Mouse (Mus musculus): ENCODE measurements around the gene Srpr. TPM values are rescaled to one million over a fixed set of nuclear protein-coding genes. Genes with fewer than 3 reads are reported as not detected.

Gene Srpr
- polyA plus RNA-seq, 1 experiment from 2014 or later, result 137 TPM

GRCm38 (mm10) chr9:35278451-35278850 is 78.5 kb downstream of the Srpr start:
- Histone ChIP-seq H3K4me1 (replicated peaks) (peaks cover 4% of the 10 kb centered on the region; the same call in 1 of the 2 replicates), H3K9me3 (no peaks in the 10 kb centered on the region), H3K9ac (no peak overlapping the region), H3K4me3 (replicated peaks) (no peak overlapping the region), H3K4me2 (replicated peaks) (no peak overlapping the region), H3K36me3 (peaks cover 10% of the 10 kb centered on the region), H3K27me3 (replicated peaks) (no peaks in the 10 kb centered on the region), H3K27ac (no peak overlapping the region)
- ATAC-seq, result no peak
- 85% methylated on average over 4 of the region's 4 CpGs for WGBS

- H3K27ac ChIP-seq, result no peak overlapping the region
- H3K27me3 ChIP-seq (replicated peaks), result no peaks in the 10 kb centered on the region
- no peak overlapping the region for H3K4me2 ChIP-seq (replicated peaks)
- 11% methylated on average over 5 of the region's 5 CpGs for WGBS
- no peak overlapping the region for H3K4me3 ChIP-seq (replicated peaks)
- no peaks in the 10 kb centered on the region for H3K9me3 ChIP-seq
- no peak overlapping the region for H3K9ac ChIP-seq
- peaks cover 4% of the 10 kb centered on the region; the same call in 1 of the 2 replicates for H3K36me3 ChIP-seq
- peak; percentile 34; the same call in 1 of the 2 replicates for ATAC-seq
- peaks cover 6% of the 10 kb centered on the region; the same call in 1 of the 2 replicates for H3K4me1 ChIP-seq (replicated peaks)
Observed at GRCm38 (mm10) chr9:35282006-35282850, 82.3 kb downstream of the Srpr start.

- H3K9me3 ChIP-seq, result no peaks in the 10 kb centered on the region
- no peak overlapping the region for H3K27ac ChIP-seq
- H3K4me3 ChIP-seq (replicated peaks), result no peak overlapping the region
- H3K36me3 ChIP-seq, result no peaks in the 10 kb centered on the region
- H3K4me1 ChIP-seq (replicated peaks), result peaks cover 6% of the 10 kb centered on the region; the same call in 1 of the 2 replicates
- H3K9ac ChIP-seq, result no peak overlapping the region
- WGBS, result 60% methylated on average over 5 of the region's 5 CpGs
- no peaks in the 10 kb centered on the region for H3K27me3 ChIP-seq (replicated peaks)
- H3K4me2 ChIP-seq (replicated peaks), result no peak overlapping the region
- no peak for ATAC-seq
Observed at GRCm38 (mm10) chr9:35282851-35283200, 82.9 kb downstream of the Srpr start.

GRCm38 (mm10) chr9:35283415-35284069 is 83.6 kb downstream of the Srpr start:
- Histone ChIP-seq H3K9me3 (no peaks in the 10 kb centered on the region), H3K9ac (no peak overlapping the region), H3K27ac (no peak overlapping the region), H3K4me2 (replicated peaks) (no peak overlapping the region), H3K4me1 (replicated peaks) (peaks cover 6% of the 10 kb centered on the region; the same call in 1 of the 2 replicates), H3K4me3 (replicated peaks) (no peak overlapping the region), H3K27me3 (replicated peaks) (no peaks in the 10 kb centered on the region), H3K36me3 (no peaks in the 10 kb centered on the region)
- ATAC-seq, result peak; percentile 35; the same call in 1 of the 2 replicates
- WGBS, result 71% methylated on average over 13 of the region's 13 CpGs

- no peaks in the 10 kb centered on the region for H3K9me3 ChIP-seq
- H3K27me3 ChIP-seq (replicated peaks), result no peaks in the 10 kb centered on the region
- no peak overlapping the region for H3K4me3 ChIP-seq (replicated peaks)
- peaks cover 6% of the 10 kb centered on the region; the same call in 1 of the 2 replicates for H3K4me1 ChIP-seq (replicated peaks)
- 70% methylated on average over 4 of the region's 4 CpGs for WGBS
- no peak for ATAC-seq
- no peak overlapping the region for H3K9ac ChIP-seq
- H3K4me2 ChIP-seq (replicated peaks), result no peak overlapping the region
- no peak overlapping the region for H3K27ac ChIP-seq
- H3K36me3 ChIP-seq, result no peaks in the 10 kb centered on the region
Observed at GRCm38 (mm10) chr9:35284351-35284750, 84.4 kb downstream of the Srpr start.

GRCm38 (mm10) chr9:35286351-35286750 is 86.4 kb downstream of the Srpr start:
- H3K27me3 ChIP-seq (replicated peaks), result no peaks in the 10 kb centered on the region
- H3K4me2 ChIP-seq (replicated peaks), result no peak overlapping the region
- no peak overlapping the region for H3K4me3 ChIP-seq (replicated peaks)
- ATAC-seq, result no peak
- peaks cover 6% of the 10 kb centered on the region; the same call in 1 of the 2 replicates for H3K4me1 ChIP-seq (replicated peaks)
- WGBS, result 93% methylated on average over 3 of the region's 3 CpGs
- H3K27ac ChIP-seq, result no peak overlapping the region
- no peaks in the 10 kb centered on the region for H3K9me3 ChIP-seq
- no peaks in the 10 kb centered on the region for H3K36me3 ChIP-seq
- no peak overlapping the region for H3K9ac ChIP-seq

GRCm38 (mm10) chr9:35289992-35290391 is 90.0 kb downstream of the Srpr start:
- Histone ChIP-seq H3K9ac (no peak overlapping the region), H3K9me3 (no peaks in the 10 kb centered on the region), H3K27ac (0 out of 2 replicates have a peak overlapping the region, but pooled peaks have one; percentile 27), H3K4me1 (replicated peaks) (0 out of 2 replicates have a peak, but pooled peaks cover 2% of the 10 kb centered on the region), H3K27me3 (replicated peaks) (no peaks in the 10 kb centered on the region), H3K4me3 (replicated peaks) (no peak overlapping the region), H3K36me3 (no peaks in the 10 kb centered on the region), H3K4me2 (replicated peaks) (peak overlapping the region; percentile 22; the same call in 1 of the 2 replicates)
- ATAC-seq, result peak; percentile 83
- WGBS, result 33% methylated on average over 7 of the region's 7 CpGs

GRCm38 (mm10) chr9:35290417-35290816 is 90.4 kb downstream of the Srpr start:
- no peaks in the 10 kb centered on the region for H3K36me3 ChIP-seq
- WGBS, result 73% methylated on average over 3 of the region's 3 CpGs
- peak overlapping the region; percentile 22; the same call in 1 of the 2 replicates for H3K4me2 ChIP-seq (replicated peaks)
- H3K9ac ChIP-seq, result no peak overlapping the region
- no peaks in the 10 kb centered on the region for H3K9me3 ChIP-seq
- H3K4me1 ChIP-seq (replicated peaks), result 0 out of 2 replicates have a peak, but pooled peaks cover 2% of the 10 kb centered on the region
- H3K27ac ChIP-seq, result 0 out of 2 replicates have a peak overlapping the region, but pooled peaks have one; percentile 27
- peak; percentile 82 for ATAC-seq
- H3K4me3 ChIP-seq (replicated peaks), result no peak overlapping the region
- H3K27me3 ChIP-seq (replicated peaks), result no peaks in the 10 kb centered on the region

- peak; percentile 9; the same call in 1 of the 2 replicates for ATAC-seq
- WGBS, result 63% methylated on average over 4 of the region's 4 CpGs
- H3K4me2 ChIP-seq (replicated peaks), result peak overlapping the region; percentile 4; the same call in 1 of the 2 replicates
Observed at GRCm38 (mm10) chr9:35290916-35291315, 90.9 kb downstream of the Srpr start.

GRCm38 (mm10) chr9:35293465-35293864 is 93.5 kb downstream of the Srpr start:
- no peak for ATAC-seq
- no peak overlapping the region for H3K4me3 ChIP-seq (replicated peaks)
- no peak overlapping the region for H3K27ac ChIP-seq
- H3K9me3 ChIP-seq, result no peaks in the 10 kb centered on the region
- H3K36me3 ChIP-seq, result no peaks in the 10 kb centered on the region
- H3K4me1 ChIP-seq (replicated peaks), result 0 out of 2 replicates have a peak, but pooled peaks cover 2% of the 10 kb centered on the region
- WGBS, result 74% methylated on average over 5 of the region's 5 CpGs
- no peak overlapping the region for H3K4me2 ChIP-seq (replicated peaks)
- no peaks in the 10 kb centered on the region for H3K27me3 ChIP-seq (replicated peaks)
- no peak overlapping the region for H3K9ac ChIP-seq

More at GRCm38 (mm10) chr9:35290916-35291315, 90.9 kb downstream of the Srpr start:
- Histone ChIP-seq H3K4me1 (replicated peaks) (0 out of 2 replicates have a peak, but pooled peaks cover 2% of the 10 kb centered on the region), H3K9me3 (no peaks in the 10 kb centered on the region), H3K4me3 (replicated peaks) (no peak overlapping the region), H3K36me3 (no peaks in the 10 kb centered on the region), H3K27ac (no peak overlapping the region), H3K9ac (no peak overlapping the region), H3K27me3 (replicated peaks) (no peaks in the 10 kb centered on the region)

Measured in intestine, embryonic 15.5 days (tissue).